Mouse (Mus musculus): ENCODE results near the gene Bcan.

Bcan gene

GRCm38 (mm10) chr3:87996971-87997614, 2.9 kb downstream of the Bcan start:
- no peak for DNase-seq (ENCODE audit: low spot score in 2 of 2)

- DNase-seq (ENCODE audit: low spot score in 2 of 2) = no peak
Measured at GRCm38 (mm10) chr3:87996401-87996800, 3.6 kb downstream of the Bcan start.

GRCm38 (mm10) chr3:87995331-87995730, 4.7 kb downstream of the Bcan start:
- no peak for DNase-seq (ENCODE audit: low spot score in 2 of 2)

GRCm38 (mm10) chr3:87993436-87993835, 6.6 kb downstream of the Bcan start:
- no peak for DNase-seq (ENCODE audit: low spot score in 2 of 2)

- no peak for DNase-seq (ENCODE audit: low spot score in 2 of 2)
Measured at GRCm38 (mm10) chr3:87989935-87990334, 10.1 kb downstream of the Bcan start.

DNA sequence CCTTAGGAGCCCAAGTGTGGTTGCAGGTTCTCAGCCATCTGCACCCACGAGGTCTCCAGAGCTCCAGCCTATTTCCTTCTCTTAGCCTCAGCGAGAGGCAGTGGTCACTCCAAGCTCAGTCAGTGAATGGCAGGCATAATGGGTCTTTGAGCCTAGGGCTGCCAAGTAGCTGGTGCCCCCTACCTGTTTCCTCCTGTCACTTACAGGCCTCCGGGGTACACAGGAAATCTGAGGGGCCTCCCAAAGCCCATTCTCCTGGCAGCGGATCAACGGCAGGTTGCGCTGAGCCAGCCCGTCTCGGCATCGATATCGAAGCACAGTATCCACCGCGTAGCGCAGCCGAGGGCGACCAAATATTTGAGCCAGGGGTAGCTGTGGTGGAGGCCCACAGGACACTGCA, 12.0 kb downstream of the Bcan start:
- no peak for DNase-seq (ENCODE audit: low spot score in 2 of 2)

DNA sequence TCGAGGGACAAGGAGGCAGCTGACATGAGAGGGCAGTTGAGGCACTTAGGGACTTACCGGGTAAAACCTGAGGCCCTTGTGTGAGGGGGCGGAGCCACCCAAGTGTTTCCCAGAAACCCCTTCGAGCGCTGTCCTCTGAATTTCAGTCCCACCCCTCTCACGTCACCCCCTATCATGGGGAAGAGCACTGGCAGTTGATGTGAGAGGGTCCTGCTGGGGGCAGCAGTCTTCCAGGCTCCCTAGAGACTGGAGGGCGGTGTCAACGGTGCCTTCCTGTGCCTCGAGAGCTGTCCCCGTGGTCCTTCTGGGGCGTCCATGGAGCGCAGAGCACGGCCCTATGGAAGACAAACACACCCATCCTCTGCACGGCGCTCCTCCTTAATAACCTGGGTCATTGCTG, 12.4 kb downstream of the Bcan start:
- DNase-seq (ENCODE audit: low spot score in 2 of 2) = no peak

GRCm38 (mm10) chr3:87986868-87987267, 13.2 kb downstream of the Bcan start:
- peak; percentile 90 to 92 for DNase-seq (ENCODE audit: low spot score in 2 of 2)

DNA sequence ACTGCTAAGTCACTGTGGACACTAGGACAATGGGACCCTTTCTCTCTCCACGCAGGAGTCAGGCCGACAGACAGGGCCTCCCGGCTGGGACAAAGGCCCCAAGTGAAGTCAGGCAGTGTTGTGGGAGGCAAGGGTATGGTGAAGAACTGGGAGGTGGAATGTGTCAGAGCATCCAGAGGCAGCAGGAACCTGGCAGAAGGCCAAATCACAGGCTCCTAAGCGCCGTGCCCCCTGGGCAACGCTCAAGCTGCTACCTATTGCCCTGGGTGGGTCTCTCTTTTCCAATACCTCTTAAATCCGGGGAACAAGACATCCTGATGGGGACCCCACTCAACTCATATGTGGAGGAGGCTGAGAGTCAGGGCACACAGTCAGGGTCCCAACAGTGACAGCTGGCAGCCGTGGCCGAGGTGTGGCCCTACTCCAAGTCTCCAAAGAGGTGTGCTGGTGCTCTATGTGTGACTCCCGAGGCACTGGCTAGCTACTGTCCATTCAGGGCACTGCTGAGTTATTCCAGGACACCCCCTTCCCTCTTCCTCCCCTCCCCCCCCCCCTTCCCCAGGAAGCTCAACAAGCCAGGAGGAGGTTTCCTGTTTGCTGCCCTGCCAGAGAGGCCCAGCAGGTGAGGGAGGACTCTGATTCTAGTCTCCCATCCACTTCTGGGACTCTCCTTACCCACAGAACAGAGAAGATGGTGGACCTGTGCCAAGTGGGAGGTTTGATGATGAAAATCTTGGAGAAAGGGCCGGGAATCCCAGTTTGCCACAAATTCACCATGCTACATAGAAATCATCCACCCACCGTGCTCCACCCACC, 14.3 kb downstream of the Bcan start:
- no peak for DNase-seq (ENCODE audit: low spot score in 2 of 2)

DNA sequence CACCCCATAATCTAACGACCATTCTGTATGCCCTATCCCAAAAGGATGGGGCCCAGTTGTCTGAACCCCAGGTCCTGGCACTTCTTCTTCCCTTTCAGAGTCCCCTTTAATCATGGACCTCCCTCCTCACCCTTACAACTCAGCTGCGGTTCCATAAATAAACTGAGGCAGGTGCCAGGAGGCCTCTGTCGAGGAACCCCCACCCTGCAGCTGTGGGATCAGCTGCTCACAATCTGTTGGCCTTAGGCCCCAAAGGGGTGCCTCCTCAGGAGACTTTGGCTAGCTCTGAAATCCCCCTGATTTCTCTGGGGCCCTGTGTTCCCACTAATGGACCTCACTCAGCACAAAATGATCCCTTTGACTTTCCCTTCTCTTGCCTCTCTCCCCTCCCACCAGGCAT, 15.9 kb downstream of the Bcan start:
- no peak for DNase-seq (ENCODE audit: low spot score in 2 of 2)

GRCm38 (mm10) chr3:87983627-87984026, 16.4 kb downstream of the Bcan start:
- no peak for DNase-seq (ENCODE audit: low spot score in 2 of 2)

DNA sequence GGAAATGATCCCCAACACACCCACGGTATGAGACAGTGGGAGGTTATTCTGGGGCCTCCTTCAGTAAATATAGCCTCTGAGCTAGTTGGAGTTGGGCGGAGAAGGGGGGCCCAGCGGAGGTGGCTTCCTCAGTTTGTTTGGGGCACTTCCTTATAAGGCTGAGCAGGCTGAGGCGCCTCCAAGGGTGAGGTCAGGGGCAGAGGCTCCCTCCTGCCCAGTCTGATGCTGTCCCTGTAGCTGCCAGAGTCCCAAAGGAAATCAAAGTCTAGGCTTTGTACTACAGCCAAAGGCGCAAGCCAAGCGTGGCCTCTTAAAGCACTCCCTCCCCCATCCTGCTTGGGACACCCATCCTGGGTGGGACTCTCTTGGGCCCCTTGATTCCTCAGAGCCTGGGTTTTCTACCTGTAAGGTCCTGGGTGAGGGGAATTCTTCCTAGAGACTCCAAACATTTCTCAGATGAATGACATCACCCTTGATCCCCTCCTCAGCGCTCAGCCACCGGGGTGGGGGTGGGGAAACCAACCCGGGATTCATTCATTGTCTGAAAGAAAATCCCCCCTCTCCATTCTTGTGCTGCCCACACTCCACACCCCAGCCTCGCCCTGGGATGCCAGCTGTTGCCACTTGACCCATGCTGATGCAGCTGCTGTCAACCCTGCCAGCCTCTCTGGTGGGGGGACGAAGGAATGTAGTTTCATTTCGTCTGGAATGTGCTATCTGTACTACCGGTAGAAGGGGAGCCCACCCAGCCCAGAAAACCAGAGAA, 17.0 kb downstream of the Bcan start:
- no peak for DNase-seq (ENCODE audit: low spot score in 2 of 2)

DNA sequence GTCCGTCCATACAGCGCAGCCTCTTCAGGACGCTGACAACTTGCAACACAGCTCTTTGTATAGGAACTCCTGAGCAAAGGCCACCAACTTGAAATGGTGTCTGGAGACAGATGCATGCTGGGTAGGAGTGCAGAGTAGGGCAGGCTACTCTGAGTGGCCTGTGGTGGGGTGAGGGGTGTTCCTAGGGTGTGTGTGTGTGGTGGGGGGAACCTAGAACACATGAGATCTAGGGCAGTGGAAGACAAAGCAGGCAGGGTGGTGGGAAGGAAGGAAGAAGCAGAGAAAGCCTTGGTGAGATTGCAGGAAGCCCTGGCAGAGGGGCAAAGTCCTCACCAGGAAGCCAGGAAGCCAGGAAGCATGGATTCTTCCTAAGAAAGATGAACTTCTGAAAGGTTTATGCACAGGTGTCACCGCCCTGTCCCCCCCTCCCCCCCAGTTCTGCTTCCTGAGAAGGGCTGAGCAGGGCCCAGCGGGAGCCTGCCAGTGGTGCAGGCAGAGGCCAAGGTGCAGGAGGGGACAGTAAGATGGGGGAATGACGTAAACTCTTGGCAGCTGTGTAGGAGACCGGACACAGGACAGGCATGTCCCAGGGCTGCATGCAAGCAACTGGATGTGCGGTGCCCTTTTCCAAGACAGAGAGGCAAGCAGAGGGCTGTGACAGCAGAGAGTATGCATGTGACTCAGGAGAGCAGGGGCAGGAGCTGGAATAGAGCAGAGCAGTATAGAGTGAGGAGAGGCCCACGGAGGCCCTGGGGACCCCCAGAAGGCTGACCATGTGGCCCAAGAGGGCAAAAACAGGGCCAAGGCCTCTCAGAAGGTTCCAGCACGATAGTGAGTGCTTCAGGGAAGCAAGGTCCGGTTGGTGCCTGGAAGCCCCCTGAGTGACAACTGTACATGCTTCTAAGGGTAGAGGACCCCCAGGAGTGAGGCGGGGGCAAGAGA, 17.9 kb downstream of the Bcan start:
- no peak for DNase-seq (ENCODE audit: low spot score in 2 of 2)

DNA sequence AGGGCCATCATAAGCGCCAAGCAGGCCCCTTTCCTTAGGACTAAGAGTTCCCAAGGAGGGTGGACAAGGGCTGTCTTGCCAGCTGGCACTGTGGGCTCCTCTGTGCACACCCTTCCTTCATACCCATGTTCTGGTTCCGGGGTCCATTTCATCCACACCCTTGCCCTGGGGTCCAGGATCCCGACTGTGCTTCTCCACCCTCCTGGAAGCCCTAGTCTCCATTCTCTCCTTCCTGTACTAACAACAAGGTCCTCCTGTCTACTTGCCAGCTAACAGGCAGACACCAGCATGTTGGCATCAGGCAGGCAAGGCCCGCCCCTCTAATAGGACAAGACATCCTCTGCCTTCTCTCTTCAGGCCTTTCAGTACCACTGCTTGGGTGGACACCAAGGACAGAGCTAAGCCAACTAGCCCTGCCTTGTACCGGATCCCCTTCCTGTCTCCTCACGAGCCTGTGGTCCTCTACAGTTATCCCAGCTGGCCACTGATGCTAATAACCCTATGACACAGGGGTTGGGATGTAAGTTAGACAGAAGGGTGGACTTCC, 18.7 kb downstream of the Bcan start:
- DNase-seq (ENCODE audit: low spot score in 2 of 2) = no peak

- DNase-seq (ENCODE audit: low spot score in 2 of 2) = no peak
Measured at GRCm38 (mm10) chr3:87980728-87981127, 19.3 kb downstream of the Bcan start.

DNA sequence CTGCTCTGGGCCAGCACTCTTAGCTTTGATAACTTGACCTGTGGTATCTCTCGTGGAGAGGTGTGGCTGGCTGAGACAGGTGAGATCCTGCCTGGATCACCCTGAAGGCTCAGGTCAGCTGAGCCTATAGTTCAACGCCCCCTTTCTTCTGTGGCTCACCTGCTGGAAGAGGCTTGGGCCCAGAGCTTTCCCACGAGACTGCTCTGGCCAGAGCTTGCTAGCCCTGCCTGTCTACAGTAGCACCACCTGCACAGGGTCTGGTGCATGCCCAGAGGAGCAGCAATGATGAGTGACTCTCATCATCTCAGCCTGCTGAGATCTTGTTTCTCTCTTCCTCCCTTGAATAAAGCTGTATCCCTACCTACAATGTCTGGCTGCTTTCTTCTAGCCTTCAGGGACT, 19.9 kb downstream of the Bcan start:
- DNase-seq (ENCODE audit: low spot score in 2 of 2) = no peak

DNA sequence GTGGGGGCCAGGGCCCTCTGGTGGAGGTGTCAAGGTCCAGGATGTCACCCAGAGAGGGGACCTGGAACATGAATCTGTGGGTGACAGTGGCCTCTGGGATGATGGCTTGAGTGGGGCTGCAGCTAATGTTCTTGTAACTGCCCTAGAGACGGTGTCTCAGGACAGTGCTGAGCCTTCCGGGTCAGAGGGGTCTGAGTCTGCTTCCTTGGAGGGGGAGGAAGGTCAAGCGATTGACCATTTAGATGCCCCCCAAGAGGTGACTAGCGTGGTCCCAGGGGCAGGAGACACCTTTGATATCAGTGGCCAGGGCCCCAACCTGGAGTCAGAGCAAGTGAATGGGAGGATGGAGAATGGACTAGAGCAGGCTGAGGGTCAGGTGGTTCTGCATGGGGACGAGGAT, 20.5 kb downstream of the Bcan start:
- DNase-seq (ENCODE audit: low spot score in 2 of 2) = no peak

GRCm38 (mm10) chr3:87974381-87974987, 25.5 kb downstream of the Bcan start:
- DNase-seq (ENCODE audit: low spot score in 2 of 2) = no peak

- no peak for DNase-seq (ENCODE audit: low spot score in 2 of 2)
Measured at GRCm38 (mm10) chr3:87973593-87974380, 26.2 kb downstream of the Bcan start.

- DNase-seq (ENCODE audit: low spot score in 2 of 2) = no peak
Measured at GRCm38 (mm10) chr3:87972776-87973175, 27.3 kb downstream of the Bcan start.

All from right cerebral cortex, adult 2 months (tissue).